Mouse (Mus musculus): Measurements from ENCODE around the gene Fam69a. TPM values are rescaled to one million over a fixed set of nuclear protein-coding genes. Genes with fewer than 3 reads are reported as not detected.

Gene Fam69a
- polyA plus RNA-seq, 1 experiment: 13.5 TPM

- TF ChIP-seq CTCF (IDR thresholded peaks at IDR 0.05; ENCODE audit: control insufficient read depth, insufficient read depth, low read length): no peak
- TF ChIP-seq POLR2A (IDR thresholded peaks at IDR 0.05; ENCODE audit: borderline replicate concordance, control insufficient read depth, low read depth, low read length): no peak
- H3K27ac ChIP-seq (ENCODE audit: control insufficient read depth, insufficient read depth, low read depth, low read length, poor library complexity): no peak overlapping the region
Measured at GRCm38 (mm10) chr5:107936625-107937389, 50.1 kb downstream of the Fam69a start.

GRCm38 (mm10) chr5:107934770-107935543 is 51.9 kb downstream of the Fam69a start:
- no peak overlapping the region for H3K27ac ChIP-seq (ENCODE audit: control insufficient read depth, insufficient read depth, low read depth, low read length, poor library complexity)
- TF ChIP-seq CTCF (IDR thresholded peaks at IDR 0.05; ENCODE audit: control insufficient read depth, insufficient read depth, low read length): no peak
- TF ChIP-seq POLR2A (IDR thresholded peaks at IDR 0.05; ENCODE audit: borderline replicate concordance, control insufficient read depth, low read depth, low read length): no peak
- no peaks in the 10 kb centered on the region; the same call in 1 of the 2 replicates for H3K4me1 ChIP-seq (ENCODE audit: control insufficient read depth, insufficient read depth, low read length)
- 78% methylated on average over 10 of the region's 10 CpGs for WGBS
- H3K4me3 ChIP-seq (replicated peaks; ENCODE audit: control insufficient read depth, low read depth, low read length): no peak overlapping the region

More at GRCm38 (mm10) chr5:107936625-107937389, 50.1 kb downstream of the Fam69a start:
- Histone ChIP-seq H3K4me3 (replicated peaks; ENCODE audit: control insufficient read depth, low read depth, low read length) (no peak overlapping the region), H3K4me1 (ENCODE audit: control insufficient read depth, insufficient read depth, low read length) (peaks cover 1% of the 10 kb centered on the region; the same call in 1 of the 2 replicates)
- WGBS: 77% methylated on average over 10 of the region's 10 CpGs

- Histone ChIP-seq H3K4me3 (replicated peaks; ENCODE audit: control insufficient read depth, low read depth, low read length) (no peak overlapping the region), H3K27ac (ENCODE audit: control insufficient read depth, insufficient read depth, low read depth, low read length, poor library complexity) (no peak overlapping the region), H3K4me1 (ENCODE audit: control insufficient read depth, insufficient read depth, low read length) (no peaks in the 10 kb centered on the region; the same call in 1 of the 2 replicates)
- WGBS: 80% methylated on average over 4 of the region's 4 CpGs
- TF ChIP-seq POLR2A (IDR thresholded peaks at IDR 0.05; ENCODE audit: borderline replicate concordance, control insufficient read depth, low read depth, low read length): no peak
- TF ChIP-seq CTCF (IDR thresholded peaks at IDR 0.05; ENCODE audit: control insufficient read depth, insufficient read depth, low read length): no peak
Measured at GRCm38 (mm10) chr5:107933202-107933974, 53.5 kb downstream of the Fam69a start.

GRCm38 (mm10) chr5:107932556-107932955 is 54.3 kb downstream of the Fam69a start:
- Histone ChIP-seq H3K4me3 (replicated peaks; ENCODE audit: control insufficient read depth, low read depth, low read length) (no peak overlapping the region), H3K4me1 (ENCODE audit: control insufficient read depth, insufficient read depth, low read length) (no peaks in the 10 kb centered on the region; the same call in 1 of the 2 replicates), H3K27ac (ENCODE audit: control insufficient read depth, insufficient read depth, low read depth, low read length, poor library complexity) (no peak overlapping the region)
- TF ChIP-seq POLR2A (IDR thresholded peaks at IDR 0.05; ENCODE audit: borderline replicate concordance, control insufficient read depth, low read depth, low read length): no peak
- no peak for TF ChIP-seq CTCF (IDR thresholded peaks at IDR 0.05; ENCODE audit: control insufficient read depth, insufficient read depth, low read length)
- 26% methylated on average over 2 of the region's 2 CpGs for WGBS

- 12% methylated on average over 11 of the region's 11 CpGs for WGBS
- Histone ChIP-seq H3K4me3 (replicated peaks; ENCODE audit: control insufficient read depth, low read depth, low read length) (no peak overlapping the region), H3K27ac (ENCODE audit: control insufficient read depth, insufficient read depth, low read depth, low read length, poor library complexity) (peak overlapping the region; percentile 22; the same call in 1 of the 2 replicates), H3K4me1 (ENCODE audit: control insufficient read depth, insufficient read depth, low read length) (peaks cover 7% of the 10 kb centered on the region)
- TF ChIP-seq CTCF (IDR thresholded peaks at IDR 0.05; ENCODE audit: control insufficient read depth, insufficient read depth, low read length) (no peak), POLR2A (IDR thresholded peaks at IDR 0.05; ENCODE audit: borderline replicate concordance, control insufficient read depth, low read depth, low read length) (no peak)
Measured at GRCm38 (mm10) chr5:107926550-107927249, 60.2 kb downstream of the Fam69a start.

GRCm38 (mm10) chr5:107924564-107924963 is 62.3 kb downstream of the Fam69a start:
- no peak overlapping the region for H3K27ac ChIP-seq (ENCODE audit: control insufficient read depth, insufficient read depth, low read depth, low read length, poor library complexity)
- H3K4me1 ChIP-seq (ENCODE audit: control insufficient read depth, insufficient read depth, low read length): peaks cover 7% of the 10 kb centered on the region
- 82% methylated on average over 8 of the region's 8 CpGs for WGBS
- H3K4me3 ChIP-seq (replicated peaks; ENCODE audit: control insufficient read depth, low read depth, low read length): no peak overlapping the region
- no peak for TF ChIP-seq POLR2A (IDR thresholded peaks at IDR 0.05; ENCODE audit: borderline replicate concordance, control insufficient read depth, low read depth, low read length)
- TF ChIP-seq CTCF (IDR thresholded peaks at IDR 0.05; ENCODE audit: control insufficient read depth, insufficient read depth, low read length): no peak

GRCm38 (mm10) chr5:107922836-107923235 is 64.0 kb downstream of the Fam69a start:
- Histone ChIP-seq H3K27ac (ENCODE audit: control insufficient read depth, insufficient read depth, low read depth, low read length, poor library complexity) (peak overlapping the region; percentile 57; the same call in 1 of the 2 replicates), H3K4me3 (replicated peaks; ENCODE audit: control insufficient read depth, low read depth, low read length) (no peak overlapping the region), H3K4me1 (ENCODE audit: control insufficient read depth, insufficient read depth, low read length) (peaks cover 7% of the 10 kb centered on the region)
- TF ChIP-seq CTCF (IDR thresholded peaks at IDR 0.05; ENCODE audit: control insufficient read depth, insufficient read depth, low read length) (no peak), POLR2A (IDR thresholded peaks at IDR 0.05; ENCODE audit: borderline replicate concordance, control insufficient read depth, low read depth, low read length) (no peak)
- 6% methylated on average over 1 of the region's 1 CpGs for WGBS
